Mouse (Mus musculus) bone marrow macrophage, adult 2 months (primary cell): ENCODE data around the gene Itpk1.

Source experiments
- CTCF ChIP-seq: IDR thresholded peaks from 2 replicates; pipeline ENCODE4 v1.5.1; 2012; ENCODE audit warnings: low read depth, mild to moderate bottlenecking, low read length, moderate library complexity
- POLR2A ChIP-seq: IDR thresholded peaks from 2 replicates; pipeline ENCODE4 v1.6.1; 2012; ENCODE audit warnings: mild to moderate bottlenecking, low read depth, low read length, borderline replicate concordance

- no peak for TF ChIP-seq CTCF
- TF ChIP-seq POLR2A = no peak
Measured at GRCm38 (mm10) chr12:102703111-102703412, 1.7 kb downstream of the Itpk1 start.
